Mouse (Mus musculus): ENCODE data around the gene Clip2. TPM values are rescaled to one million over a fixed set of nuclear protein-coding genes. Genes with fewer than 3 reads are reported as not detected.

Gene Clip2
- 2.3 TPM for polyA plus RNA-seq (2015; fragmentation: Illumina TruSeq; extraction: RNeasy Lipid Tissue Mini Kit (QIAGEN cat#74804); ENCODE audit: insufficient read depth, low replicate concordance)

DNA sequence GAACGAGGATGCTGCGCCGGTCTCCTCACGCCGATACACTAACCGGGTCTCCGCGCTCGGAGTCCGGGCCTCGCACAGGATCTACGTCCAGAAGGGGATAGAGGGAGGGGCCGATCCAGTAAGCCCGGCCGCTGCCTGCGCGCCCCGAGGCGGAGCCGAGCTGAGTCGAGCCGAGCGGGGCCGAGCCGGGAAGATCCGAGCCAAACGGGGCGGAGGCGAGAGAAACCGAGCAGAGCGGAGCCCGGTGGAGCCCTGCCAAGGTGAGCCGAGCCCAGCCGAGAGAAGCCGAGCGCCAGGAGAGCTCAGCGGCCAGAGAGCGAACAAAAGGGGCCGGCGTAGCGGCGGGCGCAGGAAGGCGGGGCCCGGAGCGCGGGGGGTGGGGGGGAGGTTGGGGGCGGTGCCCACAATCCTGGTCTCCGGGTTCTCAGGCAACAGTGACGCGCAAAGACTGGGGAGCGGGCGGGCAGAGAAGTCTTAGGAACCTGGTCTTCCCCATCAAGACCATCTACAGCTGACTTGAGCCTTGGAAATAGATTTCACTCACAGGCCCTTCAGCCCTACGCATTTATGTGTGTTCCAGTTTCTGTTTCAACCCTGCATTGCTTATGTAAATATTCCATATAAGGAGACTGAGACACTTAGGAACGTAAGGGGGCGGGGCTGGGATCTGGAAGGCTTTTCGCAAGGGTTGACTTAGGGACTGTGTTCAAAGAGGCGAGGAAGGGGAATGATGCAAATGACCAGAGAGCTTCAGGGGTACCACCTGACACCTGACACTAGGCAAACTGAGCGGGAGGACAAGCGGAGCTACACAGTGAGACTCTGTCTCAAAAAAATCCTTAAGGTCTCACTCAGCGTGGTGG is at the start of gene Clip2:
Gene Clip2 (minus strand): TSS at position 325 of the 863 bp plus-strand sequence.

DNA sequence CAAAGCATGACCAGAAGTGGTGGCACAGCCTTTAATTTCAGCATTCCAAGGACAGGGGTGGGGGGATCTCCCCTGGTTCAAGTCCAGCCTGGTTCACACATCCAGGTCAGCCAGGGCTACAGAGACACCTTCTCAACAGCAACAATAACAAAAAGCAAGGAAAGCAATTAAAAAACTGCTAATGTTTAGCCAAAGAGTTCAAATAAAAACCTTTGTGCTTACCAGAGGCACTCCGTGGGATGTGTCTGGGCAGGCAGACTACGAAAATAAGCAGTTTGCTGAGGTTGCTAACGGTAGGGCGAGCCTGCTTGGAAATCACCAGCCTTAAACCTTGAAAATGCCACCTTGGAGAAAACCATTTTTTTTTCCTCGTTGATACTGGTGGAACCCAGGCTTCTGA is 28.9 kb upstream of the Clip2 start, which contains the start of gene Rfc2:
Gene Rfc2 (plus strand): TSS at position 221 of the 400 bp plus-strand sequence.

DNA sequence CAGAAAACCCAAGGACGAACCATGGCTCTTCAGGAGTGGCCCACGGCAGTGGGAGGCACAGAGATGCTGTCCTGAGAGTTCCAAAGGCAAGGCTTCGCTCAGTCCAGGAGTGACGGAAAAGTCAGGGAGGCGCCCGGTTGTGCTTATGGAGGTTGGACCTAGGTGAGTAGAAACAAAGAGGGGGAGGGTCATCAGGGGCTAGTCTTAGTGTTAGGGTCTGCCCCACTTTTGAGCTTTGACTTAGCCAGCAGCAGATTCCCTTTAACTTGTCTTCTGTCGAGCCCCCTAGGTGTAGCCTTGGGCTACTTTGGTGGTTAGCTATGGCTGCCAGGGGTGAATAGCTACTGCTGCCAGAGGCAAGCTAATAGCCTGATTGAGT is 7.8 kb upstream of the Clip2 start, which contains the start of gene Syna:
Gene Syna (minus strand): TSS at position 101 of the 379 bp plus-strand sequence.

DNA sequence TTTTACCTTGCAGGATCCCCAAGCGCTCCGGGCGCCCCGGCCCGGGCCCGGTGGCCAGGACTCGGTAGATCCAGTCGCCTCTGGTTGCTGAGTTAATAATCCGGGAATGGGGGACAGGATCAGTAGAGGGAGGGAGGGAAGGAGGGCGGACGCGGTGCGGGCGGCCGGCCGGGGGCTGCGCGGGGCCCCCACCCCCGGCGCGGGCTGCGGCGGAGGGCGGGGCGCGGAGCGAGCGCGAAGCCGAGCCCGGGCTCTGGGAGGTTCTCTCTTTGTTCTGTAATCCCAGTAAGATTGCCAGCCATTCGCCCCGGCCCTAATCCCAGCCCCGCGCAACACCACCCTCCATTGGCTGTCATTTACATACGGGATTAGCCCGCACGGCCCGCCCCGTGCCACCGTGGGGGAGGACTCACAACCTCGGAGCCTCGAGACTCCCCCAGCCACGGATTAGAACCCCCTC is 95.7 kb downstream of the Clip2 start, which contains the start of gene Gtf2ird1:
Gene Gtf2ird1 (minus strand): TSS at position 214 of the 460 bp plus-strand sequence.

Other genes starting within 250 kb of the Clip2 start
- gene Gtf2i, start 237.7 kb downstream of the Clip2 start, polyA plus RNA-seq (2015; fragmentation: Illumina TruSeq; extraction: RNeasy Lipid Tissue Mini Kit (QIAGEN cat#74804); ENCODE audit: insufficient read depth, low replicate concordance), result 66.6 TPM
- gene Gtf2ird1, start 95.7 kb downstream of the Clip2 start, polyA plus RNA-seq (2015; fragmentation: Illumina TruSeq; extraction: RNeasy Lipid Tissue Mini Kit (QIAGEN cat#74804); ENCODE audit: insufficient read depth, low replicate concordance), result 18.7 TPM
- not detected for gene Syna, start 7.7 kb upstream of the Clip2 start, polyA plus RNA-seq (2015; fragmentation: Illumina TruSeq; extraction: RNeasy Lipid Tissue Mini Kit (QIAGEN cat#74804); ENCODE audit: insufficient read depth, low replicate concordance)
- 128 TPM for gene Rfc2, start 28.9 kb upstream of the Clip2 start, polyA plus RNA-seq (2015; fragmentation: Illumina TruSeq; extraction: RNeasy Lipid Tissue Mini Kit (QIAGEN cat#74804); ENCODE audit: insufficient read depth, low replicate concordance)
- gene Lat2, start 62.6 kb upstream of the Clip2 start, polyA plus RNA-seq (2015; fragmentation: Illumina TruSeq; extraction: RNeasy Lipid Tissue Mini Kit (QIAGEN cat#74804); ENCODE audit: insufficient read depth, low replicate concordance), result 160 TPM
- gene Eif4h, start 87.1 kb upstream of the Clip2 start, polyA plus RNA-seq (2015; fragmentation: Illumina TruSeq; extraction: RNeasy Lipid Tissue Mini Kit (QIAGEN cat#74804); ENCODE audit: insufficient read depth, low replicate concordance), result 179 TPM
- gene Limk1, start 136.2 kb upstream of the Clip2 start, polyA plus RNA-seq (2015; fragmentation: Illumina TruSeq; extraction: RNeasy Lipid Tissue Mini Kit (QIAGEN cat#74804); ENCODE audit: insufficient read depth, low replicate concordance), result 9.2 TPM
- 12.5 TPM for gene Eln, start 194.9 kb upstream of the Clip2 start, polyA plus RNA-seq (2015; fragmentation: Illumina TruSeq; extraction: RNeasy Lipid Tissue Mini Kit (QIAGEN cat#74804); ENCODE audit: insufficient read depth, low replicate concordance)

All from spleen, adult 10 weeks (tissue).